Mouse (Mus musculus) forebrain, embryonic 11.5 days (tissue): ENCODE data around the gene Eea1. TPM values are rescaled to one million over a fixed set of nuclear protein-coding genes. Genes with fewer than 3 reads are reported as not detected.
A peak's percentile ranks its signal among the peaks of the same experiment; 100 is the strongest.
"Not testable (repeated sequence)": the region's sequence is repeated elsewhere in the genome, so short reads cannot be mapped to it uniquely, and the experiment has no call there.

ENCODE experiments used
- ATAC-seq: fragments of 200-750 bp; cut with Nextera tagmentation; replicated peaks from 2 replicates; pipeline ENCODE4 v1.8.0; 2017; ENCODE audit warnings: moderate TSS enrichment; ENCODE audit not compliant: low FRiP score
- DNase-seq: peaks from one replicate; pipeline ENCODE4 v3.0.0-alpha.2; 2017; ENCODE audit warnings: low spot score
- H3K27ac ChIP-seq: fragments of 300-500 bp; sonication (generic); 2 replicates; pipeline ENCODE4 v1.5.1; 2014; ENCODE audit warnings: low read depth, low read length
- H3K27me3 ChIP-seq: fragments of 300-500 bp; sonication (generic); 2 replicates; pipeline ENCODE4 v1.6.1; 2014; ENCODE audit warnings: mild to moderate bottlenecking, low read length, mixed read lengths; ENCODE audit not compliant: control insufficient read depth, insufficient read depth
- H3K36me3 ChIP-seq: fragments of 300-500 bp; sonication (generic); 2 replicates; pipeline ENCODE4 v1.6.1; 2014; ENCODE audit warnings: mild to moderate bottlenecking, low read length, moderate library complexity, mixed read lengths; ENCODE audit not compliant: control insufficient read depth, insufficient read depth
- H3K4me1 ChIP-seq: fragments of 300-500 bp; sonication (generic); replicated peaks from 2 replicates; pipeline ENCODE4 v1.6.1; 2014; ENCODE audit warnings: low read length, mixed read lengths; ENCODE audit not compliant: control insufficient read depth, insufficient read depth
- H3K4me2 ChIP-seq: fragments of 300-500 bp; sonication (generic); 2 replicates; pipeline ENCODE4 v1.6.1; 2014; ENCODE audit warnings: low read depth, mild to moderate bottlenecking, low read length, moderate library complexity, mixed read lengths; ENCODE audit not compliant: severe bottlenecking
- H3K4me3 ChIP-seq: fragments of 300-500 bp; sonication (generic); 2 replicates; pipeline ENCODE4 v1.5.1; 2014; ENCODE audit warnings: low read depth, low read length
- H3K9ac ChIP-seq: fragments of 300-500 bp; sonication (generic); 2 replicates; pipeline ENCODE4 v1.6.1; 2014; ENCODE audit warnings: low read length
- H3K9me3 ChIP-seq: fragments of 300-500 bp; sonication (generic); 2 replicates; pipeline ENCODE4 v1.6.1; 2016; ENCODE audit warnings: low read length, mixed read lengths; ENCODE audit not compliant: control insufficient read depth
- WGBS: fragments of 180-500 bp; shearing (Covaris S2); extraction: QIAGEN DNeasy Blood & Tissue Kit; methylation state at CpG from one replicate; pipeline ENCODE4 v1.1.7; 2014; 5-methylcytosine and 5-hydroxymethylcytosine counted together
- polyA plus RNA-seq: library from polyadenylated mRNA; unstranded; fragments of >200 nt; fragmentation: Nextera tagmentation; extraction: Ambion mirVana; gene quantifications from 2 replicates; pipeline ENCODE4 v1.2.1, GENCODE M21; 2014

The Eea1 gene
- polyA plus RNA-seq, 1 experiment from 2014 or later, result 12.0 TPM

GRCm38 (mm10) chr10:95904668-95905067 is 35.8 kb upstream of the Eea1 start:
- Histone ChIP-seq H3K4me3 (no peak overlapping the region), H3K4me1 (no peaks in the 10 kb centered on the region), H3K9me3 (no peaks in the 10 kb centered on the region), H3K36me3 (no peaks in the 10 kb centered on the region), H3K4me2 (no peak overlapping the region), H3K27ac (no peak overlapping the region), H3K9ac (no peak overlapping the region), H3K27me3 (no peaks in the 10 kb centered on the region)
- ATAC-seq, result no peak
- no peak for DNase-seq
- 93% methylated on average over 6 of the region's 6 CpGs for WGBS

GRCm38 (mm10) chr10:95909246-95909909 is 31.1 kb upstream of the Eea1 start:
- Histone ChIP-seq H3K4me2 (no peak overlapping the region), H3K9ac (no peak overlapping the region), H3K9me3 (no peaks in the 10 kb centered on the region), H3K27me3 (no peaks in the 10 kb centered on the region), H3K4me3 (no peak overlapping the region), H3K4me1 (no peaks in the 10 kb centered on the region), H3K27ac (no peak overlapping the region), H3K36me3 (no peaks in the 10 kb centered on the region)
- DNase-seq, result no peak
- ATAC-seq, result no peak
- 92% methylated on average over 4 of the region's 4 CpGs for WGBS

DNA sequence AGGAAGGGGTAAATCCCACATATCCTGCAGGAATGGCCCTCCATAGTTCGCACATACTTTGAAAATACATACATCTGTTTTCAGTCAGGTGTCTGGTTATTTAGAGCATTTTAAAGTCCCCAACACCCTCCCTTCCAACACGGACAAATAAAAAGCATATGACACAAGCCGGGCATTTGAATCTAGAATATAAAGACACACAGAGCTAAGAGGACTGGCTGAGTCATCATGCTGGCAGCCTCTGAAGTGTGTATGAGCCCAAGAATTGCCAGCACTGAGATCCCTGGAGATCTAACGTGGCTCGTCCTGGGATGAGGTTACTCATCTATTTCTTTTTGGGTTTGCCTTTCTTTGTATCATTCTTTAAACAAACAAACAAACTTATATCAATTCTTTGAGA is 29.4 kb upstream of the Eea1 start:
- H3K4me2 ChIP-seq, result no peak overlapping the region
- H3K27ac ChIP-seq, result no peak overlapping the region
- no peaks in the 10 kb centered on the region for H3K4me1 ChIP-seq
- H3K9me3 ChIP-seq, result no peaks in the 10 kb centered on the region
- no peaks in the 10 kb centered on the region for H3K27me3 ChIP-seq
- no peaks in the 10 kb centered on the region for H3K36me3 ChIP-seq
- H3K9ac ChIP-seq, result no peak overlapping the region
- no peak for ATAC-seq
- DNase-seq, result no peak
- H3K4me3 ChIP-seq, result no peak overlapping the region
- WGBS, result 79% methylated on average over 5 of the region's 5 CpGs

- no peak for DNase-seq
- WGBS, result 88% methylated on average over 5 of the region's 5 CpGs
- no peak for ATAC-seq
- Histone ChIP-seq H3K9ac (no peak overlapping the region), H3K36me3 (no peaks in the 10 kb centered on the region), H3K4me3 (no peak overlapping the region), H3K4me1 (no peaks in the 10 kb centered on the region), H3K27ac (no peak overlapping the region), H3K9me3 (no peaks in the 10 kb centered on the region), H3K27me3 (no peaks in the 10 kb centered on the region), H3K4me2 (no peak overlapping the region)
Observed at GRCm38 (mm10) chr10:95914434-95915174, 25.8 kb upstream of the Eea1 start.

GRCm38 (mm10) chr10:95918716-95919115 is 21.7 kb upstream of the Eea1 start:
- no peaks in the 10 kb centered on the region for H3K27me3 ChIP-seq
- H3K9ac ChIP-seq, result no peak overlapping the region
- no peaks in the 10 kb centered on the region for H3K9me3 ChIP-seq
- no peak for DNase-seq
- H3K36me3 ChIP-seq, result no peaks in the 10 kb centered on the region
- WGBS, result 73% methylated on average over 3 of the region's 3 CpGs
- no peak overlapping the region for H3K4me2 ChIP-seq
- ATAC-seq, result no peak
- no peak overlapping the region for H3K4me3 ChIP-seq
- no peaks in the 10 kb centered on the region for H3K4me1 ChIP-seq
- no peak overlapping the region for H3K27ac ChIP-seq

GRCm38 (mm10) chr10:95923263-95924217 is 16.9 kb upstream of the Eea1 start:
- no peak overlapping the region for H3K4me3 ChIP-seq
- WGBS, result 79% methylated on average over 6 of the region's 6 CpGs

GRCm38 (mm10) chr10:95933631-95934030 is 6.8 kb upstream of the Eea1 start:
- 90% methylated on average over 13 of the region's 13 CpGs for WGBS
- H3K27me3 ChIP-seq, H3K27ac ChIP-seq, DNase-seq, ATAC-seq, H3K9me3 ChIP-seq, H3K4me3 ChIP-seq, H3K36me3 ChIP-seq, H3K4me2 ChIP-seq, H3K9ac ChIP-seq, H3K4me1 ChIP-seq: not testable (repeated sequence)

More at GRCm38 (mm10) chr10:95923263-95924217, 16.9 kb upstream of the Eea1 start:
- Histone ChIP-seq H3K4me1 (no peaks in the 10 kb centered on the region), H3K9ac (no peak overlapping the region), H3K4me2 (no peak overlapping the region), H3K27me3 (no peaks in the 10 kb centered on the region), H3K36me3 (no peaks in the 10 kb centered on the region), H3K9me3 (no peaks in the 10 kb centered on the region), H3K27ac (no peak overlapping the region)
- DNase-seq, result no peak
- no peak for ATAC-seq

DNA sequence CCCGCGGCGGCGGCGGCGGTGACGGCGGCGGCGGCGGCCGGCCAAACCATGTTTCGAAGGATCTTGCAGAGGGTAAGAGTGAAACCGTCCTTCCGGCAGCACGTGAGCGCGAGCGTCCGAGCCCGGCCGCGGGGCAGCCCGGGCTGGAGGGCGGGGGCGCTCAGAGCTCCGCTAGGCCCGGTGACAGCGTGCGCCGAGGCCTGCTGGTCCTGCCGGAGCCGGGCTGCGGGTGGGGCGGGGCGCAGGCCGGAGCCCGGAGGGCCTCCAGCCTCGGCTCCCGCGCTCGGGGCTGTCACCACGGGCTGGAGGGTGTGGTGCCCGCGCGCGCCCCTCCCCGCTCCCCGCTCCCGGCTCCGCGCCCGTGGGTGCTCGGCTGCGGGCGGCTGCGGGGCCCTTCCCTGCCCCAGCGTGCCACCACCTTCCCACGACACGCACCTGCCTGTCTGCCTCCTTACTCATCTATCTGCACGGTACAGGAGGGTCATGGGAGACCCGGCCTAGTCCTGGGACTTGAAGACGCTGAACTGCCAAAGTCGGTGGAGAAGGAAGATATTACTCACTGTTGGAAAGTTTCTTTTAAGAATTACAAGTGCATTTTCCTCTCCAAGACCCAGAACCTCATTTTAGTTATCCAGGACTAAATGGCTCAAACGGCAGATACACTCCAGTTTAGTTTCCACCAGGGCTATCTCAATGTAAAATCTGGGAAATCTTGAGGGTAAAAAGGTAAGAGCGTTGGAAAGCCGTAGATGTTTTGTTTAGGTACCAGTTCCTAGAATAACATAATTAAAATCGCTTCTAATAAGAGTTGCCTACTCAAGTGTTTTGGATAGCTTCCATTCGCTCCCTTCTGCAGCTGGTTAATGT is 684 bp downstream of the Eea1 start:
- DNase-seq (no peak), ATAC-seq (peak; percentile 90)
- Histone ChIP-seq H3K4me3 (peak overlapping the region; percentile 74), H3K4me1 (no peaks in the 10 kb centered on the region; the same call in 1 of the 2 replicates), H3K9me3 (no peaks in the 10 kb centered on the region), H3K27ac (peak overlapping the region; percentile 74; the same call in 1 of the 2 replicates), H3K27me3 (no peaks in the 10 kb centered on the region), H3K36me3 (no peaks in the 10 kb centered on the region), H3K4me2 (peak overlapping the region; percentile 87), H3K9ac (peak overlapping the region; percentile 75)
- WGBS, result 6% methylated on average over 55 of the region's 69 CpGs
